Mouse (Mus musculus) fat pad, adult 2 months (tissue): Measurements from ENCODE around the gene Hspa1b.
"Not testable (repeated sequence)": the region's sequence is repeated elsewhere in the genome, so short reads cannot be mapped to it uniquely, and the experiment has no call there.

Source experiments
- DNase-seq: peaks from one replicate; pipeline ENCODE4 v3.0.0-alpha.2; 2011; ENCODE audit warnings: low read depth, low spot score; ENCODE audit errors: extremely low read depth

Hspa1b gene

DNA sequence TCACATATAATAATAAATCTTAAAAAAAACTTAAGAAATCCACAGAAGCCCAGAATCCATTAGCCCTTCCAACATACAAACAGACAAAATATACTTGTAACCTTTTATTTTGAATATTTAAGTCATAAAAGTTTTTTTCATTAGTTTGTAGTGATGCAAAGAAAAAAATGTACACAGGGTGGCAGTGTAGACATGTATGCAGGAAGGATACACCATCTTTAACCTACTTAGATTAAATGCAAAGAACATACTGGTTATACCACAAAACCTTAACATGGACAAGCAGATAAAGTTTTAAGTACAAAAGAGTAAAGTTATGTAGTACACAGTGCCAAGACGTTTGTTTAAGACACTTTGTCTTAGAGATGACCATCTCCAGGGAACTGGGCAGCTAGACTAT, 2.7 kb downstream of the Hspa1b start:
- DNase-seq = no peak

DNA sequence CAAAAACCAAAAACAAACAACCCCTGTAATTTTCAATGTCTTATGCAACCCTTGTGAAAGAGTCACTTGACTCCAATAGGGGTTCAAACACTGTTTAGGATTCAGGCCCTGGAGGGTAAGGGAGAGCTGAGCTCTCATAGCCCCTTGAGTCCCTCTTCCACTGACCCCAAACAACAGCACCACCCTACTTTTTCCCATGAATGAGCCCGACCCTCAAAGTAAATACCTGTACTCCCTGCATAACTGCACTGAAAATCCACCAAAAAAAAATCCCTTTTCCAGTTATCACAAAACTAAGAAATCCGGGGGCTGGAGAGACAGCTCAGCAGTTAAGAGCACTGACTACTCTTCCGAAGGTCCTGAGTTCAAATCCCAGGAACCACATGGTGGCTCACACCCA, 3.2 kb downstream of the Hspa1b start:
- DNase-seq = no peak

DNA sequence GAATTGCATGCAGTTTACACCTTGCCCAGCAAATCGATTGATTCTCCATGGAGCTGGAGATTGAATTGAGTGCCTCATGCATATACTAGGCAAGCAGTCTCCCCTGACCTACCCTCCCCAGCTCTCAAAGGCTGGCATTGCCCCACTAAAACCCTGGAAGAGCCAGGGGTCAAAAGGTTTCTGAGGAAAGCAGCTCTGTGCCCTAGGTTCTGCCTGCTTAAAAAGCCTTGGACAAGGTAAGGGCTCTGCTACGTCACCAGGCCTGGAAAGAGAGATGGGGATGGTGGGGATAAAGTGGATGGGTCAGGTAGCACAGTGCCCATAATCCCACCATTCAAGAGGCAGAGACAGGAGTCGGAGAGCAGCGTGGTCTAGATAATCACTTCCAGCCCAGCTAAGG, 4.2 kb downstream of the Hspa1b start:
- no peak for DNase-seq

DNA sequence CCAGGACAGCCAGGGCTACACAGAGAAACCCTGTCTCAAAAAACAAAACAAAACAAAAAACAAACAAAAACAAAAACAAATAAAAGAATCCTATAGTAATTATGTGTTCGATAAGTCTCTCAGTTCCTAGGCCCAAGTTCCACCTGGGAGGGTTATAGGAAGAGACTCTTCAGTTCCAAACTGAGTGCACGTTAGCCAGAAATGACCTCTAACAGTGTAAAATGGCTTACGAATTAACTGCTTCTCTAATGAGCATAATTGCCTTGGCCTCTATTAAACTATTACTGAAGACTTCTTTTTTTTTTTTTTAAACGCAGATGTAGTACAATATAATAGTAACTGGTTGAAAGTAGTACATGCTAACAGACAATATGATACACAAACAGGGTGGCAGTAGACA, 5.1 kb downstream of the Hspa1b start:
- no peak for DNase-seq

DNA sequence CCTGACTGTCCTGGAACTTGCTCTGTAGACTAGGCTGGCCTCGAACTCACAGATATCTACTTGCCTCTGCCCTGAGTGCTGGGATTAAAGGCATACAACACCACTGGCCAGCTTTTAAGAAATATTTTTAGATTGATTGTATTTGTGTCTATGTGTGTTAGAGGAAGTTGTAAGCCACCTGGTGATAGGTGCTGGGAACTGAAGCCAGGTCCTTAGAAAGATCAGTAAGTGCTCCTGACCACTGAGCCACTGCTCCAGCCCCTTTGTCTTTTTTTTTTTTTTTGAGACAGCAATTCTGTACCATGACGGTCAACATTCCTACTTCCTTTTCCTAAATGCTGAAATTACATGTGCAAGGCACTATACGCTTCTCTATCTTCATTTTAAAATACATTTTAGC, 5.8 kb downstream of the Hspa1b start:
- no peak for DNase-seq

DNA sequence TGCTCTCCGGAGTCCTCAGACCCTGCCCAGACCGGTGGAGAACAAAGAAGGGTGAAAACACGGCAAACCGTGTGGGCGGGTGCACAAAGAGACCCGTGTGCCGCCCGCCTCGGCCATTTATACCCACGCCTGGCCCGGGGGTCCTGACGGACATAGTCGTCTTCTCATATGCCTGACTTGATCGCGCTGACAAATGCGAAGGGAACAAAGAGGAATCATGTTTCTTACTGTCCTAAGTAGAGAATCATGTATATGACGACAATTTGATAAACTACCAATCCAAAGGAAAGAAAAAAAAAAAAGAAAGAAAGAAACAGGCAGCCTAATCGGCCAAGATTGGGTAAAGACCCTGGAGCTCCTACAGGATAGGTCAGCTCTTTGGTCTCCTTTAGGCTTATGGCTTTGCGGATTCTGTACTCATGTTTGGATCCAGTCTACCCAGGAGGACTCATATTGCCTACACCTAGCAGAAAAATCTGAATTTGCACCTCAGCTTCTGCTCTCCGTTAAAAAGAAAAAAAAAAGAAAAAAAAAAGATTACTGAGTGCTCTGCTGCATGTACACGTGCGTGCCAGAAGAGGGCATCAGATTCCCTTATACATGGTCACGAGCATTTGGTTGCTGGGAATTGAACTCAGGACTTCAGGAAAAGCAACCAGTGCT, 6.5 kb downstream of the Hspa1b start:
- DNase-seq = no peak

DNA sequence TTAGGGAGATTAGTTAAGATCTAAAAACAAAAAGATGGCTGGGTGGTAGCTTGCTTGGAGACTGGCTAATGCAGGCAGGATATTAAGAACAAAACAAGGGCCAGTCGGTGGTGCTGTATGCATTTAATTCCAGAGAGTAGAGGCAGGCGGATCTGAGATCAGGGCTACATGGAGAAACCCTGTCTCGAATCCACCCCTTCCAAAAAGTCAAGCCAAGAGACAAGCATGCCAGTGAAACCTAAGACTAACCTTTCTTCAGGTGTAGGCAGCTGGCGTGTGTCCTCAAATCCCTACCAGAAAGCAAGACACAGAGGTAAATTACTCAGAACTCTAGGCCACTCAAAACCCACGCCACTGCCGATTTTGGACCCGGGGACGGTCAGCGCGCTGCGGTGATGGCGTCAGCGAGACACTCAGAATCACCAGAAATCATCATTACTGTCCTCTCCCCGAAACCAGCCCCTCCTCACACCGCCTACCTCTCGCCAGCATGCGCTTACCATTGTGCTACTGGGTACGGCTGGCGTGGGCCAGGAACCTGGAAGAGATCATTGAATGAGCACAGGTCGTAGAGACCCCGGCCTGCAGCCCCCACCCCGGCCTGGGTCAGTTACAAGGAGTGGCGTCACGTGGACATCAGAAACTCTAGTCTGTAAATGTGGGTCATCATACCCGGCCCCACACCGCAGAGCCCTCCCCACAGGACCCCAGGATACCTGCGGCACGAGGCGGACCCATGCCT, 7.2 kb downstream of the Hspa1b start:
- DNase-seq = no peak

DNA sequence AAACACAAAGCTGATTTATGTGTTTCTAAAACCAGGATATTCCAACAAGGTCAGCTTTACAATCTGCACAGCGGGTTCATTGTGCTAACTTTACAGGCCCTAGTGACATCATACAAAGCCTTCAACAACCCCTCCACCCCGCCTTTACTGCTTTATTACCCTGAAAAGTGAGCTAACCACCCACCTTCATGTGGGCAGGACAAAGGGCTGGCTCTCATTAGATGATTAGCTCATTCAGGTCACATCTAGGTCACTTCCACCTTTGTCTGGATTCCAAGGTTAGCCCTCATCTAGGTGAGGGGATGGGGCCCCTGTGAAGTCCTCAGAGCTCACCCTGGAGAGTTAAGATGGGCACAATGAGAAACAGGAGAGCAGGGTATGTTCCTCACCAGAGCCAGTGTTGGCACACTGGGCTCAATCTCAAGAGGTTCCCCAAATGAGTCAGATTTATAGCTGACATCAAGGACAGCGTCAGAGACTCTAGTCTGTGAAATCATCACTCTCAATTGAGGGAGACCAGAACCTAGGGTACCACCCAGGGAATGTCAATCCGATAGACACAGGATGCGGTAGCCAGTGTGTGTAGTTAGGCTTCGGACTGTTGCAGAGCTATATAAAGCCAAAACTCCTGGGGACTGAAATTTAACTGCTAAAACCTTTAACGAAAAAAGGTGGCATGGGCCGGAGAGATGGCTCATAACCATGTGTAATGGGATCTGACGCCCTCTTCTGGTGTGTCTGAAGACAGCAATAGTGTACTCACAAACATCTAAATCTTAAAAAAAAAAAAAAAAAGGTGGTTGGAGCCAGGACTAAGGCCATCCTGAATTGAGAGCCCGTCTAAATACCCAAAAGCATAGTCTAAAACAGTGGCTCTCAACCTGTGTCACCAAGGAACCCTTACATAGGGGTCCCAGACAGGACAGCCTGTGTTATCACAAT, 8.3 kb downstream of the Hspa1b start:
- no peak for DNase-seq

DNA sequence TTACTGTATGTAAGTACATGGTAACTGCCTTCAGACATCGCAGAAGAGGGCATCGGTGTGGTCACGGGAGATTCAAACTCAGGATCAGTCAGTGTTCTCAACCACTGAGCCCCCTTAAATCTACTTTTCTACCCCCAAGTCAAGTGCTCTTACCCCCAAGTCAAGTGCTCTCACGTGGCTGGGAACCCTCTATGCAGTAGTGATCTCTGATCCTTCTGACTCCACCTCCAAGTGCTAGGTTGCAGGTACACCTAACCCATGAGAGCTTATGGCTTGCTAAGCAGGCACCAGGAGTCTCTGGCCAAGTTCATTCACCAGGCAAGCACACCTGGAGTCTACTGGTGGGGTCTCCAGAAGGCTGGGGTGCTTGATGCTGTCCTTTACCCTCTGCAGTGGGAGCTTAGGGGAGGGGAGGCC, 9.5 kb downstream of the Hspa1b start:
- no peak for DNase-seq

DNA sequence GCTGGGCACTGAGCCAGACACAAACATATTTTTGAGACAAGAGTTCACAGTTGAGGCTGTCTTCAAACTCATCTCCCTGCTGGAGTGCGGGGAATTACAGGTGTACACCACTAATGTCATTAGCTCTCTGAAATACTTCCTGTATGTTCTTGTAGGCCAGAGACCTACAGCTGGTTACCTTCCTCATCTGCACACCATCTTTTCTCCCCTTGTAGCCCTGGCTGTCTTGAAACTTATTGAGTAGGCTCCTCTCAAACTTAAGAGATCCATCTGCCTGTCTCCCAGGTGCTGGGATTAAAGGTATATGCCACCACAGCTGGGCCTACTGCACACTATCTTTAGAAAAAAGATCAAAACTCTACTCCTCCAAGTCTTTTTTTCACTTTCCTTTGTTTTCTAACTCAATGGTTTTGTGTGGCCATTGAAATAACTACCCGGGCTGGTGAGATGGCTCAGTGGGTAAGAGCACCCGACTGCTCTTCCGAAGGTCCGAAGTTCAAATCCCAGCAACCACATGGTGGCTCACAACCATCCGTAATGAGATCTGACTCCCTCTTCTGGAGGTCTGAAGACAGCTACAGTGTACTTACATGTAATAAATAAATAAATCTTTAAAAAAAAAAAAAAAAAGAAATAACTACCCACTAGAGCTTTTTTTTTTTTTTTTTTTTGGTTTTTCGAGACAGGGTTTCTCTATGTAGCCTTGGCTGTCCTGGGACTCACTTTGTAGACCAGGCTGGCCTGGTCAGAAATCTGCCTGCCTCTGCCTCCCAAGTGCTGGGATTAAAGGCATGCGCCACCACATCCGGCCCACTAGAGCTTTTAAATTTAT, 10.1 kb downstream of the Hspa1b start:
- DNase-seq = not testable (repeated sequence)

DNA sequence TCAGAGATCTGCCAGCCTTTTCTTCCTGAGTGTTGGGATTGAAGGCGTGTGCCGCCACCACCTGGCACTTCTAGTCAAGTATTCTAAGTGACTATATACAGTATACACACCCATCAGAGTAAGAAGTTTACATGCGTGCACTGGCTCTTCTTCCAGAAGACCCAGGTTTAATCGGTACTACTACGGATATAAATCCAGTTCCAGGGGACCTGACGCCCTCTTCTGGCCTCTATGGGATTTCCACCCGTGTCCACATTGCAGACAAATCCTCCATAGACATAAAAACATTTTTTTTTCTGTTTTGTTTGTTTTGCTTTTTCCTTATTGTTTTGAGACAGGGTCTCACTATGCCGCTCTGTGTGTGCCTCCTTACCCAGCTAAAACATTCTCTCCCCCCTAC, 11.4 kb downstream of the Hspa1b start:
- no peak for DNase-seq

DNA sequence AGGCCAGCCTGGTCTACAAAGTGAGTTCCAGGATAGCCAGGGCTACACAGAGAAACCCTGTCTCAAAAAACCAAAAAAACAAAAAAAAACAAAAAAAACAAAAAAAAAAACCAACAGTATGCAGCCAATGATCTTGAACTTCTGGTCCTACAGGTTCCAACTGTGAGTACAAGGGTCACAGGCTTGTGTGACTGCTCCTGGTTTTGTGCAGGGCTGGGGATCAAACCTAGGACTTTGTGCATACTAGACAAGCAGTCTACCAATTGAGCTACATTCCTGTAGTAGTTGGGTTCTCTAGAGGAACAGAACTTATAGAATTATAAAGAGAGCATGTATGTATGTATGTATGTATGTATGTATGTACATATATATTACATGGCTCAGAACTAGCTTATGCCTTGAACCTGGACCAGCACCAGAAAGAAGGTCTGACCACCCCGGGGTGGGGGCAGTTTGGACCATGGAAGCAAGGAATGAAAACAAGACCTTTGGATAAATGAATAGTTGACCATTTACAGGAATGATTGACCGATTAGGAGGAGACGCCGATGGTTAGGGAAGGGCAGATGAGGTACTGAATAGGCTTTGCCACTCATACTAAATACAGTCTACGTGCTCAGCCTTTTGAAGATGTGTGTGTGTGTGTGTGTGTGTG, 12.4 kb downstream of the Hspa1b start:
- DNase-seq = no peak

DNA sequence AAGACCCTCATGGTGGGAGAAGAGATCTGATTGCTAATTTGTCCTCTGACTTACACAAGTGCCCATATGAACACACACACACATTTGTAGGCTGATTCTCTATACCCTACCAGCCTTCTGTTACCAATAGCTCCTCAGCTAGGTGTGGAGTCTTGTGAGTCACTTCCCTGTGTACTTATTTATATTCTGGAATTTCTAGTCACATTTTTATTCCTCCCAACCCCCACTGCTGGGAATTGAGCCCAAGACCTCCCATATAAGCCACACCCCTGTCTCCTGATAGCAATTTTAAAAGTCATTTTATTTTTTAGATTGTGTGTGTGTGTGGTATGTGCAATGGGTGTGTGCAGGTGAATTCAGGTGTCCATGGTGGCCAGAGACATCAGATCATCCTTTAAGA, 14.7 kb downstream of the Hspa1b start:
- no peak for DNase-seq

DNA sequence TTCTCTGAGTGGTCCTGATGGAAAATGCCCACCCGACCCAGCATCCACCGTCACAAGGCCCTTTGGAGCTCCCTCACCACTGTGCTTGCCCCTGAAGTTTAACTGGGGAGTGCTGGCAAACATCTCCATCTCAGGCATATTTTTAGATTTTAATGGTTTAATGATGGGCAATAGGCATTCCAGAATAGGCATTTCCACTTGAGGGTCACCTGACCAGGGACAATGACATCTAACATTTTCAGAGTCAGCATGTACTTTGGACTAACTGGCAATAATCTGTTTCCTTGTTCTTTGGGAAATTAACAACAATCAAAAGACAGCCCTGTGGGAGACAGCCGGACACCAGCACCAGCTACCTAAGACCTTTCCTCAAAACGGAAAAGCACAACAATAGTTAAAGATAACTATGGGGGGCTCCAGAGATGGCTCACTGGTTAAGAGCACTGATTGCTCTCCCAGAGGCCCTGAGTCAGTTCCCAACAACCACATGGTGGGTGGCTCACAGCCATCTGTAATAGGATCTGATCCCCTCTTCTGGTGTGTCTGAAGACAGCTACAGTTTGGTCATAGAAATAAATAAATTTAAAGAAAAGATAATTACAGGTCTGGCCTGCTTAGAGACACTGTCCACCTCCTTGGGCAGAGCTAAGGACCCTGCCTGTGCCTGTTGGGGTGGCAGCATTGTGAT, 15.8 kb downstream of the Hspa1b start:
- no peak for DNase-seq

DNA sequence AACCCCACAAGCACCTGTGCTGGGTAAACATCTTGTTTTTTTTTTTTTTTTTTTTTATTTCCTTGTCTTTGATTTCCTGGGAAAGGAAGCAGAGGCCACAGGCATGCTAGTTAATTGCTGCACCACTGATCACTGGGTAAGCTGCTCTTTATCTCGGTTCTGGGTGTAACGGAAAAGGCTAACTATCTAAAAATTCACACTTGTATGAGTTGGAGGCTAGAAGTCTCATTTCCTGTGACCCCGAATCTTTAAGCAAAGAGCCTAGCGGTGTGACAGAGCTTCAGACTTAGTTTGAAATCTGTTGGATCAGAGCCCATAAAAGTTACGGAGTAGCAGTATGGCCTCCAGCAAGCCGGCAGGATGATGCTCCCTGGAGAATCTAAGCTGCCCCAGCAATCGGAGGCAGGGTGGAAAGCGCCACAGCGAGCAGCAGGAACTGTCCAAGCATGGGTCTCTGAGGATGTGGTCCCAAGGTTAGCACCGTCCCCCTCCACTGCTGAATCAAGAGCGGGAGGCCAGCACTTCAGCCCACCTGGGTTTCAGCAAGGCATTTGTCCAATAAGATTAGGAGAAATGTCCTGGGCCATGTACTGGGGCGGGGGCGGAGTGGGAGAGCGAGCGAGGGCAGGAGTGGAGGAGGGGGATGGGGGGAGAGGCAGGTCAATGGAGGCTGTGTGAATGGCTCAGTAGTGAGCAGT, 17.5 kb downstream of the Hspa1b start:
- DNase-seq = no peak

DNA sequence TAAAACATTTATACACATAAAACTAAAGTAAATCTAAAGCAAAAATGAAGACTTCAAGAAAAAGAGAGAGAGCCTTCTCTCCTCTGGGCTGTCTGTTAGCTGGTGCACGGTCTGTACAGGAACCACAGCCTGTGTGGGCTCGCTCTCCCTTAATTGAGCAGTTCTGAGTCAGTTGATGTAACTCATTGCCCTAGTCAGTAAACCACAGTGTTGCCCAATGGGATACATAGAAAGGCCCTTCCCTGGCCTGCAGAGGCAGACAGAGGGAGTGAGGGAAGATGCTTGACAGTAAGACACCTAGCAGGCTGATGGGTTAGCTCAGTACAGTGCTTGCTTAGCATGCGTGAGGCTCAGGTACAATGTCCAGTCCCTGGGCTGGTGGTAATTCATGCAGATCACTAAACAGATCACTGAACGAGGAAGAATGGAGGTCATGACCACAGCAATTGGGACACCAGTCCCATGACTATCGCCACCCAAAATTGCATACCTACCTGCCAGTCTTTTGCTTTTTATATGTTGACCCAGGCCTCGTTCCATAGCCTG, 21.0 kb downstream of the Hspa1b start:
- no peak for DNase-seq

DNA sequence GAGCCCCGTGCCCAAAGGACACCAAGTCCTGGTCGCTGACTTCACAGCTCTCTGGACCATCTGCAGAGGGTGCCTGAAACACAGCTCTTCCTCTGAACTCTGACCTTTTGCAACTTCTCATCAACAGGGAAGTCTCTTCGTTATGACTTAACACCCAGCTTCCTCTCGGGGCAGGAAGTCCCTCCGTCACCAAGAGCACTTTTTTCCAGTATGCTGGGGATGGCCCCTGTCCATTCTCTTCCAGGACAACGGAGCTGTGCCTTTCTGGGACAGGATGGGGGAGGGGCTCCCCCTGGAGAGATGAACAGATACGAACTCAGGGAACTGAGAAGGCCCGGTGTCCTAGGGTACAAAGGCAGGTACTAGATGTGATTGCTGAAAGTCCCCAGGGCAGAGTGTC, 24.2 kb downstream of the Hspa1b start:
- no peak for DNase-seq

DNA sequence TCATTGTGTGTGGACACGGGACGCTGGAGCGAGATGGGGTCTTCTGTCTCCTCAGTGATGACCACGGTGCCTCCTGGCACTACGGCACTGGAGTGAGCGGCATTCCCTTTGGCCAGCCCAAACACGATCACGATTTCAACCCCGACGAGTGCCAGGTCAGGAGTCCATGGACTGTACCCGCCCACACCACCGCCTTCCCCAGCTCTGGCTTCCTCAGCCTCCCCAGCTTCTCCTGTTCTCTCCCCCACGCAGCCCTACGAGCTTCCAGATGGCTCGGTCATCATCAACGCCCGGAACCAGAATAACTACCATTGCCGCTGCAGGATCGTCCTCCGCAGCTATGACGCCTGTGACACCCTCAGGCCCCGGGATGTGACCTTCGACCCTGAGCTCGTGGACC, 25.0 kb downstream of the Hspa1b start:
- no peak for DNase-seq

DNA sequence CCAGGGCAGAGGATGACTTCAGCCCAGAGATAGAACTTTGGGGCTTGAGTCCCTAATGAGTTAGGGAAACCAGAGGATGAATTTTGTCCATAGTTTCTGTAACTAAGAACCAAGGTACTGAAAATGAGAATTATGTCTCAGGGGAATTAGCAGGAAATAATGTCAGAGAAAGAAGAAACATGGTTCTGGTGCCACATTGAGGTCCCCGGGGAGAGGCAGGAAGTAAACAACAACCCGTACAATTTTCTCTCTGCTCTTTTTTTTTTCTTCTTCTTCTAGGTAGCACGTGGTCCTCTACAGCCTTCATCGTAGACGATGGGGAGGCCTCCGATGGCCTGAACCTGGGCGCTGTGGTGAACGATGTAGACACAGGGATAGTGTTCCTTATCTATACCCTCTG, 26.8 kb downstream of the Hspa1b start:
- DNase-seq = no peak
